Mouse (Mus musculus): ENCODE results near the gene Wdr74. TPM values are rescaled to one million over a fixed set of nuclear protein-coding genes. Genes with fewer than 3 reads are reported as not detected.

Wdr74 gene
- polyA plus RNA-seq, 1 experiment from 2014 or later, result 89.0 TPM

DNA sequence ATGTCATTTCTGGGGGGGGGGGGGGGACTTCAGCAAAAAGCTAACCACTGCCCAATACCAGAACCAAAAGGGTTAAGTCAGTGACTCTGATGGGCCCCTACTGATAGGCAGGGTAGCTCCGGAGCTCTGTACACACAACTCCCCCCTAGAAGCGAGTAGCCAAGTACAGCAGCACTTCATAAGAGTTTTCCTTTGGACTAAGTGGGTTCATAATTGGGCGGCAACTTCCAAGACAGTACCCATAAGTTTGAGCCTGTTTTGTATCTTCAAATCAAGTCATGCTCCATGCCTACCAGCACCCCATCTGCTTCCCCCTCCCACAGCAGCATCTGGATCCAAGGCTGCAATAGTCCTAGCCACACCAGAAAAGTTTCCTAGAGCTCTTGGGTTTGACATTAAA, 20.0 kb downstream of the Wdr74 start:
- Histone ChIP-seq H3K27ac (replicated peaks) (0 out of 2 replicates have a peak overlapping the region, but pooled peaks have one; percentile 92), H3K4me3 (replicated peaks) (peak overlapping the region; percentile 92; the same call in 1 of the 2 replicates), H3K4me1 (peaks cover 20% of the 10 kb centered on the region), H3K9ac (no peak overlapping the region), H3K9me3 (replicated peaks) (no peaks in the 10 kb centered on the region), H3K36me3 (peaks cover 39% of the 10 kb centered on the region), H3K4me2 (replicated peaks) (peak overlapping the region; percentile 56), H3K27me3 (no peaks in the 10 kb centered on the region)
- no peak for ATAC-seq (ENCODE audit: insufficient number of reproducible peaks, low FRiP score, low TSS enrichment, low read depth)
- 74% methylated on average over 3 of the region's 3 CpGs for WGBS

DNA sequence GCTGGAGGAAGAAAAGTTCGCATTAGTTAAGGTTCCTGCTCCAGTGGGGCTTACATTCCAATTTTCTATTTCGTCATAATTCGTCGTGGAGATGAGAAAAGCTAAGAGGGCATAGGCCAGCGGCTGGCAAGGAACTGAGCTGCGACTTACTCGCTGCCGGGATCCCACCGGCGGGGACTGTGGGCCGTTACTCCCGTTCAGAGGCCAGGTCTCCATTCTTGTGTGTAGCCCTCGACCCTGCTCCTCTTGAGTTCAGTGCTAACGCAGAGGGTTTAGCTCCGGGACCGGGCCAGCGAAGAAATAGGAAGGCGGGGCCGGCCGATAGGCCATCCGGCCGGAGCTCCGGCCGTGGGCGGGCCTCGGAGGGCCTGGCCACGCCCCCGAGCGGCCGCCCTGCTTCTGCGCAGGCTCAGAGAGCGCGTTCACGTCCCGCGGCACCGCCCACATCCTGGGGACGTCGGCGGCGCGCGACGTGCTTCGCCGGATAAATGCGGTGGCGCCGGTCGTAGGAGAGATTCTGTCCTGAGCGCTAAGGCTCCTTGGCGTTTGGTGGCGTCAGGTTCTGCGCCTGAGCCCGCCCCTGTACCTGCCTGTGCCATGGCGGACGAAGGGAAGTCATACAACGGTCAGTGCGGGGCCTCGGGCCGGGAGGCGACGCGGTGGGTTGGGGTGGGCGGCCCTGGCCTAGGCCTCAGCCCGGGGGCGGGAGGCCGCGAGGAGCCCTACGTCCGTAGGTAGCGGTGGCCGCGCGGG, 21.2 kb downstream of the Wdr74 start, which contains the start of gene Nxf1:
Nxf1 (plus strand) TSS at position 439 of the 753 bp plus-strand sequence.
- no peaks in the 10 kb centered on the region for H3K9me3 ChIP-seq (replicated peaks)
- peak within 1 kb of the TSS; percentile 92 for H3K4me3 ChIP-seq (replicated peaks)
- H3K9ac ChIP-seq, result peak within 1 kb of the TSS; percentile 96
- peaks cover 20% of the 10 kb centered on the region for H3K4me1 ChIP-seq
- peak within 1 kb of the TSS; percentile 92 for H3K27ac ChIP-seq (replicated peaks)
- H3K36me3 ChIP-seq, result peaks cover 29% of the 10 kb centered on the region
- peak; percentile 94 for ATAC-seq (ENCODE audit: insufficient number of reproducible peaks, low FRiP score, low TSS enrichment, low read depth)
- H3K27me3 ChIP-seq, result no peaks in the 10 kb centered on the region
- WGBS, result under 1% methylated on average over 75 of the region's 75 CpGs
- peak within 1 kb of the TSS; percentile 56 for H3K4me2 ChIP-seq (replicated peaks)

DNA sequence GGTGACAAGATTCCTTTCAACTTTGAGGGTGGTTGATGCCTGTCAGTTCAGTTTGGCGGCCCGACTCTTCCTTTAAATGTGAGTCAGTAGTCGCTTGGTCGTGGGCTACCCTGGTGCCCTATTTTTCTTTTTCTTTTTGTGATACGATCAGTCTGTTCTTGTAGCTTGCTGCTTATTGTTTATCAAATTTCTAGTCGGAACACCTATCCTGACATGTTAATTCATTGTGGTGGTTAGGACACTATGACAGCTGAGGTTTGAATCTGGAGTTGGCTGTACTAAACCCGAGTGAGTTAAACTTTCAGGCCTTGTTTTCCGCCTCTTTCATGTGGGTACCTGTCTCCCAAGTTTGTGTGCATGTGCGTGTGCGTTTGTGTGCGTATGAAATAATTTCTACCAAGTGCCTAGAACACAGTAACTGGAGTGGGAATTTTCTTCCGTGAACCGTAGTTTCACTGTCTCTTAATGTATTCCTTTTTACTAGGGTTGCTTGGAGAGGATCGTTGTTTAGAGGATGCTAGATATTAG, 21.9 kb downstream of the Wdr74 start:
- H3K27ac ChIP-seq (replicated peaks), result peak overlapping the region; percentile 92
- 1% methylated on average over 14 of the region's 14 CpGs for WGBS
- peaks cover 28% of the 10 kb centered on the region for H3K36me3 ChIP-seq
- no peak for ATAC-seq (ENCODE audit: insufficient number of reproducible peaks, low FRiP score, low TSS enrichment, low read depth)
- H3K4me3 ChIP-seq (replicated peaks), result peak overlapping the region; percentile 92
- peak overlapping the region; percentile 96 for H3K9ac ChIP-seq
- H3K9me3 ChIP-seq (replicated peaks), result no peaks in the 10 kb centered on the region
- no peaks in the 10 kb centered on the region for H3K27me3 ChIP-seq
- H3K4me1 ChIP-seq, result peaks cover 20% of the 10 kb centered on the region
- peak overlapping the region; percentile 56 for H3K4me2 ChIP-seq (replicated peaks)

GRCm38 (mm10) chr19:8758899-8759298, 23.3 kb downstream of the Wdr74 start:
- Histone ChIP-seq H3K4me2 (replicated peaks) (0 out of 2 replicates have a peak overlapping the region, but pooled peaks have one; percentile 56), H3K27me3 (no peaks in the 10 kb centered on the region), H3K36me3 (peaks cover 28% of the 10 kb centered on the region), H3K4me3 (replicated peaks) (no peak overlapping the region), H3K9ac (no peak overlapping the region), H3K9me3 (replicated peaks) (no peaks in the 10 kb centered on the region), H3K27ac (replicated peaks) (no peak overlapping the region), H3K4me1 (peaks cover 20% of the 10 kb centered on the region)
- no peak for ATAC-seq (ENCODE audit: insufficient number of reproducible peaks, low FRiP score, low TSS enrichment, low read depth)
- 89% methylated on average over 2 of the region's 2 CpGs for WGBS

GRCm38 (mm10) chr19:8760757-8761156, 25.1 kb downstream of the Wdr74 start:
- Histone ChIP-seq H3K9ac (no peak overlapping the region), H3K27ac (replicated peaks) (no peak overlapping the region), H3K36me3 (peaks cover 37% of the 10 kb centered on the region), H3K4me1 (peaks cover 12% of the 10 kb centered on the region), H3K9me3 (replicated peaks) (no peaks in the 10 kb centered on the region), H3K4me2 (replicated peaks) (no peak overlapping the region), H3K4me3 (replicated peaks) (no peak overlapping the region), H3K27me3 (no peaks in the 10 kb centered on the region)
- 93% methylated on average over 2 of the region's 2 CpGs for WGBS
- ATAC-seq (ENCODE audit: insufficient number of reproducible peaks, low FRiP score, low TSS enrichment, low read depth), result no peak

DNA sequence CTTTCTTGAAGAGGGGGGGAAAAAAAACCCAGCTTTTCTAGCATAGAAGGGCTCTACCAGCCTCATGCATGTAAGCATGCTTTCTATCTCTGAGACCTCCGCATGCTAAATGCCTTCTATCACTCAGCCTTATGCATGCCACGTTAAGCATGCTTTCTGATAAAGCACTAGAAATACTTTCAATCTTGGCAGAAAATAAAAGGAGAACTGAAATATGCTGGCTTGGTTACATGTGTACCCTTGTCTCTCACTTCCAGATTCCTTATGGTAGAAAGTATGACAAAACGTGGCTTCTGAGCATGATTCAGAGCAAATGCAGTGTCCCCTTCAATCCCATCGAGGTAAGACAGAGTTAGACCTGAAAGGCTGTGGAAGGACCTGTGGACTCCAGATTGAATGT, 27.6 kb downstream of the Wdr74 start:
- ATAC-seq (ENCODE audit: insufficient number of reproducible peaks, low FRiP score, low TSS enrichment, low read depth), result no peak
- no peak overlapping the region for H3K4me2 ChIP-seq (replicated peaks)
- H3K9ac ChIP-seq, result no peak overlapping the region
- H3K9me3 ChIP-seq (replicated peaks), result no peaks in the 10 kb centered on the region
- no peak overlapping the region for H3K4me3 ChIP-seq (replicated peaks)
- 88% methylated on average over 4 of the region's 4 CpGs for WGBS
- H3K27ac ChIP-seq (replicated peaks), result no peak overlapping the region
- peaks cover 62% of the 10 kb centered on the region for H3K36me3 ChIP-seq
- peaks cover 1% of the 10 kb centered on the region for H3K4me1 ChIP-seq
- no peaks in the 10 kb centered on the region for H3K27me3 ChIP-seq

GRCm38 (mm10) chr19:8765562-8765961, 29.9 kb downstream of the Wdr74 start:
- H3K36me3 ChIP-seq, result peaks cover 84% of the 10 kb centered on the region
- H3K4me2 ChIP-seq (replicated peaks), result no peak overlapping the region
- WGBS, result 97% methylated on average over 9 of the region's 9 CpGs
- H3K27ac ChIP-seq (replicated peaks), result no peak overlapping the region
- H3K9ac ChIP-seq, result no peak overlapping the region
- no peaks in the 10 kb centered on the region for H3K9me3 ChIP-seq (replicated peaks)
- H3K27me3 ChIP-seq, result no peaks in the 10 kb centered on the region
- peaks cover 5% of the 10 kb centered on the region for H3K4me1 ChIP-seq
- H3K4me3 ChIP-seq (replicated peaks), result no peak overlapping the region
- ATAC-seq (ENCODE audit: insufficient number of reproducible peaks, low FRiP score, low TSS enrichment, low read depth), result no peak

DNA sequence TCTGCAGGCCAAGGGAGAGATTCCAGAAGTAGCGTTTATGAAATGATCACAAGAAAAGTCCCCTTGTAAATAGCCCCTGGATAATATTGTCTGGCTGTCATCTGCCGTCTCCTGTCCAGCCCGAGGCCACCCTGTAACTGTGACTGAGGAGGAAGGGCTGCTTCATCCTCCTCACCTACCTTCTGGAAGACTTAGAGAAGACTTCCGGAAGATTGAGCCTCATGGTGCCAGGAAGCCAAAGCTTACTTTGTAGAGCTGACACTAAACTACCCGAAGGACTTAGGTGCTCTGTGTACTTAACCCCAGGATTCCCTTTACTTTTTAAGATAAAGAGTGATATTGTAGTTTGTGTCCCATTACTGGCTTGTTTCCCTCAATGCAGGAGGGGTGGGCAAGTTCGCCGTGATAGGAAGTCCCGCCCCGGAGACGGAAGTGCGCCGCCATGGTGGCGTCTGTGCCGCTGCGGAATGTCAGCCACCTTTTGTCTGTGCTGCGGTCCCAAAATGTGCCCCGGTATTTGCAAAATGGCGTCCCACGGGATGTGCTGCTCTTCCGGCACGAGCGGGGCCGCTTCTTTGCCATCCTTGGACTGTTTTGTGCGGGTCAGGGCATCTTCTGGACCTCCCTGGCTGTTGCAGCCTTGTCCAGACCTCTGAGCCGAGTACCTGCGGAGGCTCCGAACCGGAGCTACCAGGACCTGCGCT, 35.1 kb downstream of the Wdr74 start, which contains the start of gene Tmem223:
Tmem223 (plus strand) TSS at position 430 of the 704 bp plus-strand sequence.
- no peaks in the 10 kb centered on the region for H3K27me3 ChIP-seq
- H3K4me3 ChIP-seq (replicated peaks), result peak within 1 kb of the TSS; percentile 69
- H3K9me3 ChIP-seq (replicated peaks), result no peaks in the 10 kb centered on the region
- H3K4me1 ChIP-seq, result peaks cover 25% of the 10 kb centered on the region
- no peak for ATAC-seq (ENCODE audit: insufficient number of reproducible peaks, low FRiP score, low TSS enrichment, low read depth)
- peak within 1 kb of the TSS; percentile 94 for H3K27ac ChIP-seq (replicated peaks)
- H3K4me2 ChIP-seq (replicated peaks), result peak within 1 kb of the TSS; percentile 67
- H3K36me3 ChIP-seq, result peaks cover 55% of the 10 kb centered on the region
- WGBS, result 14% methylated on average over 29 of the region's 29 CpGs
- peak within 1 kb of the TSS; percentile 85 for H3K9ac ChIP-seq

- Histone ChIP-seq H3K4me2 (replicated peaks) (peak overlapping the region; percentile 88), H3K27me3 (no peaks in the 10 kb centered on the region), H3K36me3 (peaks cover 36% of the 10 kb centered on the region), H3K4me1 (peaks cover 25% of the 10 kb centered on the region), H3K27ac (replicated peaks) (peak overlapping the region; percentile 99), H3K4me3 (replicated peaks) (peak overlapping the region; percentile 78), H3K9me3 (replicated peaks) (no peaks in the 10 kb centered on the region), H3K9ac (0 out of 2 replicates have a peak overlapping the region, but pooled peaks have one; percentile 1)
- no peak for ATAC-seq (ENCODE audit: insufficient number of reproducible peaks, low FRiP score, low TSS enrichment, low read depth)
- 83% methylated on average over 5 of the region's 5 CpGs for WGBS
These were observed 37.4 kb downstream of the Wdr74 start for GRCm38 (mm10) chr19:8772996-8773395.

DNA sequence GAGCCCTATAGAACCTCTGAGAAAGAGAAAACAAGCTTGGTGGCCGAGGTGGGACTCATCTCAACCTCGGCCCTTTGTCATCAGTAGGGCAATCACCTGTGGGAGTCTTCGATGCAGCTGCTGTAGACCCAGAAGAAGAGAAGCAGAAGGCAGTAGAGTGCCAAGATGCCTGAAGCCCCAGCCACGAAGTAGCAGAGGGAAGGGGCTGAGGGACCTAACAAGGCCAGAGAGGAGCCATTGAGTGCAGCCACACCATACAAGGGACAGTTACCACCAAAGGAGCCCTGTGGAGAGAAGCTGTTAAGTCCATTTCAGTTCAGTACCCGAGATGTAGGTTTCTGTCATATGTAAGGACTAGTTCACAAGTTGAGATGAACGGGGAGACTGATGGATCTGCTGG, 37.8 kb downstream of the Wdr74 start:
- peak overlapping the region; percentile 78 for H3K4me3 ChIP-seq (replicated peaks)
- ATAC-seq (ENCODE audit: insufficient number of reproducible peaks, low FRiP score, low TSS enrichment, low read depth), result no peak
- peaks cover 25% of the 10 kb centered on the region for H3K4me1 ChIP-seq
- no peaks in the 10 kb centered on the region for H3K27me3 ChIP-seq
- H3K27ac ChIP-seq (replicated peaks), result peak overlapping the region; percentile 99
- peaks cover 35% of the 10 kb centered on the region for H3K36me3 ChIP-seq
- H3K9ac ChIP-seq, result peak overlapping the region; percentile 95; the same call in 1 of the 2 replicates
- WGBS, result 55% methylated on average over 6 of the region's 6 CpGs
- peak overlapping the region; percentile 88 for H3K4me2 ChIP-seq (replicated peaks)
- H3K9me3 ChIP-seq (replicated peaks), result no peaks in the 10 kb centered on the region

Measured in embryonic facial prominence, embryonic 15.5 days (tissue).